ENCODE assay signal across 19 mouse cellular contexts in the genomic region with DNA sequence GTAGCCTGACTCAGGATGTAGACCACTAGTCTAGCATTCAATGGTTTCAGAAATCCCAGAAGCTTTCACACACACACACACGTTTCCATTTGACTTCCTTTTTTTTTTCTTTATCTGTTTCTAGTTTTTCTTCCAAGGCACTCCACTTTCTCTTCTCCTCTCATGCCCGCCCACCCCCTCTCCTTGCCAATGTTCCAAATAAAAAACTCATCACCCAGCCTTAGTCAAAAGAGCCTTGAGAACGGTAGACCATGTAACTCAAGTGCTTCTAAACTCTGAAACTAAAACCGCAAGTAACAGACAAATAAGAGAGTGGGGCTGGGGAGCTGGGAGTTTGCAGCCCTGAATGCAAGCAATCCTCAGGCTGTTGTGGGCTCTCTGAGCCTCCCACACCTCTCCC.
A peak's percentile ranks its signal among the peaks of the same experiment; 100 is the strongest.
DNase-seq lines count a peak whose midpoint lies in the region.
"Had no signal": no experiment of that assay in that cellular context is flagged by ENCODE, and none has a peak within 500 bp of the region (broad histone marks: within the 10 kb centered on the region; RNA-seq: fewer than 3 reads in every experiment).

No protein-coding gene starts in this region.

- peak; percentile 15 to 40 for DNase-seq in frontal cortex, postnatal 36 days (ENCODE audit: low spot score in 2 of 2)
- no peak for DNase-seq in frontal cortex, postnatal 10 days (ENCODE audit: low spot score in 2 of 2)
- DNase-seq in left cerebral cortex, postnatal 36 days (ENCODE audit: low spot score in 2 of 2) = peak; percentile 22 to 28
- DNase-seq in left cerebral cortex, postnatal 4 days = no peak
- DNase-seq in right cerebral cortex, postnatal 10 days (ENCODE audit: low spot score in 2 of 2) = peak; percentile 33 to 50
- no peak for DNase-seq in right cerebral cortex, postnatal 4 days
- no peak for DNase-seq in heart, postnatal 4 days
- DNase-seq: adrenal gland, postnatal 10 days; adrenal gland, postnatal 36 days; B cell, adult 2 months; cerebellum, adult 11 months; cerebellum, adult 2 months; cerebellum, adult 9-11 months; cerebellum, postnatal 25 days; forebrain, postnatal 0 days; gastrocnemius, postnatal 25 days; heart, adult 18-20 months; heart, postnatal 10 days; heart, postnatal 36 days had no signal

- intact Hi-C loops in left cerebral cortex, postnatal 36 days (cut with DNase I) = no loop called here
- intact Hi-C loops in left cerebral cortex, postnatal 4 days (cut with DNase I) = no loop called here

Comparison
In these comparisons a context has a peak if more than half of its experiments do, and no peak if none do; other contexts are left out.
1. DNase-seq: peak in frontal cortex, postnatal 36 days (2 of 2), left cerebral cortex, postnatal 36 days (2 of 2) and right cerebral cortex, postnatal 10 days (2 of 2); none in frontal cortex, postnatal 10 days (0 of 2), left cerebral cortex, postnatal 4 days (single experiment), right cerebral cortex, postnatal 4 days (single experiment) and heart, postnatal 4 days (single experiment).